Mouse (Mus musculus): ENCODE results near the gene Rsrc2.

The Rsrc2 gene

DNA sequence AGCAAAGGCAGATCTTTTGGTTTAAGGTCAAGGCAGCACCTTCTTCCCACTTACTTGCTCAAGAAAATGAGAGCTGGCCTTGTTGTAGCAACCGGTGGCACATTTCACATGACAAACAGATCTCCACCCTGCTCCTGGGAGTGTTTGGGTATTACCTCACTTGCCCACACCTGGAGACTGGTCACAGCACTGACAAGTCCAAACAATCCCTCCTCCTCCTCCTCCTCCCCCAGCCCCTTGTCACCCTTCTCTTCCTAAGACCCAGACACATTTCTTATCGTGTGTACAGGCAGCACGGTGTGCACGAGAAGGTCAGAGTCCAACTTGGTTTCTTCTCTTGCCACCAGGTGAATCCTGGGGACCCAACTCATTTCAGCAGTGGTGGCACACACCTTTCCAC is 52.3 kb downstream of the Rsrc2 start:
- no peak for DNase-seq (ENCODE audit: extremely low read depth, low read depth, low spot score)

GRCm38 (mm10) chr5:123696244-123696643 is 53.0 kb downstream of the Rsrc2 start:
- no peak for DNase-seq (ENCODE audit: extremely low read depth, low read depth, low spot score)

DNA sequence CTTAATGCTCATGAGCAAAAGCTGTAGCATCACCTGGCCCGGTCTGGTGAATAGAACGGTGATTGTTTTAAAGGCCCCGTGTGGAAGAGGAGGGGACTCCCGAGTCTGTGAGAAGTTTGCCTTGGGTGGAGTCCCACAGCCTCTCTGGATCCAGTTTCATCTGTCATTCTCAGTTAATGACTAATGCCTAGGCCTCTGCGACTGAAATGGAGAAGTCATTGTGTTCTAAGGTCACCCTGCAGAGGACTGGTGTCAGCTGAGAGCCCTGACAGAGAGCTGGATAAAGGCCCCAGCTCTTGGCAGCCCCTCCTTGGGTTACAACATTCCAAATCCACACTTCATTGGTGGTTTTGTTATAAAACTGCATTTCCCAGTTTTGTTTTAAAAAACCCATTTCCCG is 54.7 kb downstream of the Rsrc2 start:
- DNase-seq (ENCODE audit: extremely low read depth, low read depth, low spot score), result no peak

- no peak for DNase-seq (ENCODE audit: extremely low read depth, low read depth, low spot score)
Observed at GRCm38 (mm10) chr5:123684221-123685144, 64.7 kb downstream of the Rsrc2 start, which contains the start of gene Clip1. TSS of gene Clip1 (minus strand) at chr5:123684618.

DNA sequence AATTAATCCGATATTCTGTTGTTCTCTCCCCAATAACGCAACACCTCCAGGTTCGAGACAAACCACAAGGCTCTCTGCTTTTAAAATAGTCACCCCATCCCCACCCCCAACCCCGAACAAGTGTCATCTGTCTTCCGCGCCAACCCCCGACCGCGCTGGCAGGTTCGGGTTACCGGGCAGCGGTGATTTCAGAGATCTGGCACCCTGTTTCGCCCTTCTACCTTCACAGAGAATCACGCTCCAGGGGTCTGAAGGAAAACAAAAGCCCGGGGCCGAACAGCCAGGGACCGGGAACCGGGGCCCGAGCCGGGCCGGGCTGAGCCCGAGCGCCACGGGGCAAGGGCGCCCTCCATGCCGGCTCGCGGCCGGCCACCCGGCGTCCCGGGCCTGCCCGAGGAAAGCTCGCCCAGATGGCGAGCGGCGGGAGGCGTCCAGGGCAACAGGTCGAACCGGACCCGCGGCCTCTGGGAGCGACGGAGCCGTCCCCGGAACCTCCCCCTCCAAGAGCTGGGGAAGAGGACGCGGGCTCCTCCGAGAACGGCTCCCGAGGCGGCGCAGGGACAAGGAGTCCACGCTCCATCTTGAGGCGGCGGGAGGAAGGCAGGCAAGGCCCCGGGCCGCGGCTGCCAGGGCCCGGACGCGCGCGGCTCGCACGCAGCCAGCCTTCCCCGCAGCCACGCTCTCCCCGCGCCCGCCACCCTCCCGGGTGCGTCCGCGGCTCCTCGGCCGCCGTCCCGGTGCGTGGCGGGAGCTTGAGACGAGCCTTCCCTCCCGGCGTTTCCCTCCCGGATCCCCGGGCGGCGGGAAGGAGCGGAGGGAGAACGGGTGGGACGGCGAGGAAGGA is 65.6 kb downstream of the Rsrc2 start:
- no peak for DNase-seq (ENCODE audit: extremely low read depth, low read depth, low spot score)

- no peak for DNase-seq (ENCODE audit: extremely low read depth, low read depth, low spot score)
Observed at GRCm38 (mm10) chr5:123683043-123683376, 66.2 kb downstream of the Rsrc2 start.

DNA sequence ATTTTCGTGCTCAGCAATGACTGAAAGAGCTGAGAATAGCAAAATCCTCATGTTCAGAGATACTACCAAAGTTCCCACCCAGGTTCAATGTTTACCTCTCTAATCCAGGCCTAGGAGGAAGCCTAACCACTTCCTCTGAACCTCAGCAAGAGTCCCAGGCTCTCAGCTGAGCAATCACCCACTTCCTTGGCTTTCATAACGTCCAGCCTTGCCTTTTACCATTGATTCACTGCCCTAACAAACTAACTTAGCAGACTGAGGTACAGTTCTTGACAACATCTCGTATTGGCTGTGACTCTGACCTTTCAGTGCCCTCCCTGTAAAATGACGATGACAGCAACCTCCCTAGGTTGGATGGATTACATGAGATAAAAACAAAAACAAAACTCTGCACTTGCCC is 66.8 kb downstream of the Rsrc2 start:
- DNase-seq (ENCODE audit: extremely low read depth, low read depth, low spot score), result no peak

GRCm38 (mm10) chr5:123679546-123680263 is 69.5 kb downstream of the Rsrc2 start:
- DNase-seq (ENCODE audit: extremely low read depth, low read depth, low spot score), result no peak

DNA sequence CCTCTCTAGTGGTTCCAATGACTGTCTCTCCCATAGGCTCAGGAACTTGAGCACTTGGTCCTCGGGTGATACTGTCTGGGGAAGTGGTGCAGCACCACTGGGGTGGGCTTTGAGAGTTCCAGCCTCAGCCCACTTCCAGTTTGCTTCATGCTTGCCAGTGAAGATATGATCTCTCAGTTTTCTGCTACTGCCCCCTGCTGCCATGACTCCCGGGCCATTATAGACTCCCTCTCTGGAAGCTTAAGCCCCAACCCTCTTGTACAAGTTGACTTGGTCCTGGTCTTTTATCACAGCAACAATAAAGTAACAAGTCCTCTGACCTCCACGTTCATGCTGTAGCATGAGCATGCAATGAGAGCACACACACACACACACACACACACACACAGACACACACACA is 70.1 kb downstream of the Rsrc2 start:
- DNase-seq (ENCODE audit: extremely low read depth, low read depth, low spot score), result no peak
